Mouse (Mus musculus) skeletal muscle tissue, adult 2 months (tissue): Measurements from ENCODE around the gene Sbp.
A peak's percentile ranks its signal among the peaks of the same experiment; 100 is the strongest.

Source experiments
- DNase-seq: peaks from one replicate; pipeline ENCODE4 v3.0.0-alpha.2; 2012; ENCODE audit warnings: low read depth, low spot score

Gene Sbp

GRCm38 (mm10) chr17:23989802-23990201, 48.3 kb downstream of the Sbp start:
- DNase-seq = no peak

GRCm38 (mm10) chr17:23992789-23993553, 51.5 kb downstream of the Sbp start:
- DNase-seq = no peak

GRCm38 (mm10) chr17:23993559-23994428, 52.3 kb downstream of the Sbp start:
- peak; percentile 69 for DNase-seq

GRCm38 (mm10) chr17:23994667-23995066, 53.2 kb downstream of the Sbp start:
- no peak for DNase-seq
